Mouse (Mus musculus) induced T-regulatory cell, adult 2 months (primary cell): Measurements from ENCODE around the gene Runx1.

ENCODE experiments used
- DNase-seq: peaks from one replicate; pipeline ENCODE4 v3.0.0-alpha.2; 2012; ENCODE audit warnings: low read depth

Runx1 gene

DNA sequence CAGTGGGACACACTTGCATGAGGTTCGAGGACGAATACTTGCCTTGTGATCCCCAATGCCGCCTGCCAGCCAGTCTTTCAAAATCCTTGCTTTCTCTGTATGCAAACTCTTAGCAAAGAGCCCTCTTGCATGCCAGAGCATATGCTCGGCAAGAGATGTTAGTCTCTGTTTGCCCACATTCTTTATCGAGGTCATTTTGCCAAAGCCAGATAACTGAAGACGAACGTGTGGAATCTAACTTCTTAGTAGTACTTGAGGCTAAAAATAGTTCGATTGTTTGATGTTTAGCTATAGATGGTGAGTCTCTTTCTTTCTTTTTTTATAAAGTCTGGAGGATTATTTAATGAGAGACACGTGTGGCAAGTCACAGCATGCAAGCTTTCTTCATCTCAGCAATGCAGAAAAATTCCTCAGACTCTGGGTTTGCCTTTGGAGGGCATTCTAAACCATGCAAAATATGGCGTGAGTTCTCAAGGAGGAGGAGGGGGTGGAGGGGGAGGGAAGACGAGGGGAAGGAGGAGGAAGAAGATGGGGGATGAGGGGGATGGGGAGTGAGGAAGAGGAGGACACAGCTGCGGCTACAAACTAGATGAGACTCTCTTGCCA is 81.7 kb downstream of the Runx1 start:
- DNase-seq: no peak

DNA sequence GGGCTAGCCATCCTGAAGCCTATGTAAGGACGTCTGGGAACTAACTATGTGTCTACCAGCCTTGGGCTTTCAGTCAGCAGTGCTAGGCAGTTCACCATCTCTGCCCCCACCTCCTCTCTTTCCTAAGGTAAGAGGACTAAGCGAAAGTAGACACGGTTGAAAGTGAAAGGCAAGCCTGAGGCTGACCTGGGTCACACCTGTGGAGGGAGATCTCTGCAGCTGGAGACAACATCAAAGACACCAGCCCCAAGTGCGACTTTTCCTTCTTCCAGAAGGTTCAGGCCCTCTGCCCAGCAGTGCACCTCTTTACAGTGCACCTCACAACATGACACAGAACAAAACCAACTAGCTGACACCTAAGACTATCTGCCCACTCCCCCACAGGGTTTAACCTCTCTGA is 82.2 kb downstream of the Runx1 start:
- no peak for DNase-seq

- no peak for DNase-seq
Observed at GRCm38 (mm10) chr16:92741342-92741741, 84.6 kb downstream of the Runx1 start.

- no peak for DNase-seq
Observed at GRCm38 (mm10) chr16:92740541-92740940, 85.4 kb downstream of the Runx1 start.

DNA sequence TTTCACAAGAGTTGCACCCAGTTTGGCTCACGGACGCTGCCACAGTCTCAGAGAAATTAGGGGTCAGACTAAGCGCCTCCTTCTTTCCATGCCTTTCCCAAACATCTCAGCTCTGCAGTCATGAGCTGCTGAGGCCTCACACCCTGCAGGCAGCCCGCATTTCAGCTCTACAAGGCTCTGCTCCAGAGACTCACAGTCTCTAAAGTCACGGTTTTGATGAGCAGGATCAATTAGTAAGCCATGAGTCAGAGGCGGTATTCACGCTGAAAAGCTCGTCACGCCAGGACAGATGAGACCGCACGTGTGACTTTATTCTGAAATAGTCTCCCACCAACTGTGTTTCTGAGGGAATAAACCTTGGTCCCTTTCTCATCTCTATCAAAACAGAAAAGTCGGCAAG is 86.0 kb downstream of the Runx1 start:
- DNase-seq: no peak

DNA sequence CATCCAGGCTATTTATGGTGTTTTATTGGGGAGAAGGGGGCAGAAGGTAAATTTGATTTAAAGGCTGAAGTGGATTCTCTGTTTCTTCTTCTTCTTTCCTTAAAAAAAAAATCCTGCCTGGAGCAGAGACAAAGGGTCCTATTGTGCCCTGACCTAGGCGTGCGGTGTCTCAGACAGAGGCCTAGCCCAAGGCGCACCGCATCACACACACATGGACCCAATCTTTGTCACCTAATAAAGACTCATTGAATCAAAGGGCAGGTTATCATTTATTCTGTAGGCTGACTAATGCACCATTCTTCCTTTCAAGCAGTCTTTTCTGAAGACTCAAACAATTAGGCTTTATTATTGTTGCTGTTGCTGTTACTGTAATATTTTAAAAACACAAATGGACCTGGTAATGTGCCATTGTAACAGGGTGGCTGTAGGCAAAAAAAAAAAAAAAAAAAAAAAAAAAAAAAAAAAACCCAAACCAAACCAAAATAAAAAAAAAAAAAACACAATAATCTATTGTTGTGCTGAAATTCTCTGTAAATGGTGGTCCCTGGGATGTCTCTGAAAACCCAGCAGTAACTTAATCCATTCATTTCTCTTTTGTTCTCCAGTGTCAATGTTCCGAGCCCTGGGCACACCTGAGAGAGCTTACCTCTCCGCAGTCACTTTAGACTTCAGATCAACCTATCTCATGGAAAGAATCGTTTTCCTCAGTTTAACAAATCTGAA is 86.7 kb downstream of the Runx1 start:
- no peak for DNase-seq

- DNase-seq: no peak
Observed at GRCm38 (mm10) chr16:92738476-92739010, 87.4 kb downstream of the Runx1 start.

GRCm38 (mm10) chr16:92726870-92727269 is 99.1 kb downstream of the Runx1 start:
- DNase-seq: no peak

DNA sequence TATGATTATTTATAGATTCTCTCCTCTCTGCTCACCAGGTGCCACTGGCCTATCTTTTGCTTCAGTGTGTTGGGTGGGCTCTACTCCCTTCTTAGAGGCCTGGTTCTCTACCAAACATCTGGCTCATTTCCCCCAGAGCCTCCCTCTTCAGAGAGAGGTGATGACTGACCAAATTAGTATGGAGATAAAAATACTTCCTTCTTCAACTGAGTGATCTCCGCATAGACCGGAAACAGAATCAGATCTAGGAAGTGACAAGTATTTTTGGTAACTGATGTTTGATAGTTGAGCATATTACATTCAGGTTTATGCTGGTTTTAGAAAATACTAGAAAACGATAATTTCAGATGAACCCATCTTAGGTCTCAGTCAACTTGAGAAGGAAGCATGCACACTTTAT is 101.4 kb downstream of the Runx1 start:
- DNase-seq: peak; percentile 20

DNA sequence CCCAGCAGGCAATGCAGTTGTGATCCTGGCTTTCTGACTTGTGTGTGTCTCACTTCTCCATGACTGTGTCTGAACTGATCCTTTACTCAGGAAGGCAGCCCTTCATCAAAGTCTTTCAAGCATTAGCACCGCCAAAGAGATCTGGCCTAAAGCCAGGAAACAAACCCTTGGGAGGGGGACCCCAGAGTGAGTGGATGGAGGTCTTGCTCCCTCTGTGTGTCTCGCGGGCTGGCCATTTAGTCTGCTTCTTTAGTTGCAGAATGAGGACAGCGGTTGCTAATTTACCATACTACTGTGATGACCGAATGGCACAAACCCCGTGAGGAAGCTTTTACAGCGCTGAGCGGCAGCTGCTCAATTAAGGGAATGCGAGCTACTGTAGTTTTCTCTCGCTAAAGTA is 105.3 kb downstream of the Runx1 start:
- DNase-seq: no peak

DNA sequence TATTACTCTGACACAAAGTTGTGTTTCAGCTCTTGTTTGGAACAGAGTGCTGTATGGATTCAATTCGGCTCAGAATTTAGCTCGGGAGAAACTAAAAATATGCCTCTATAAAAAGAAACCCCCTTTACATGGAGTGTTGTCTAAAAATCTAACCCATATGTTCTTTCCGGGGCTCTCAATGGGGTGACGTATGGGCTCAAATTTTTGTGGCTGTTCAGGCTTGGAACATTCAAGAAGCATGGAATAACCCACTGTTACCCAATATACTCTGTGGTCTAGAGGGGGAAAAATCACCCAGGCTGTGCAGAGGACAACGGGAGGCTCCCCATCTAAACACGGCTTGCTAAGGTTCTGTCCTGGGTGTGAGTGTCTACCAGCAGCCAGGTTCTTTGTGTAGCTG is 106.2 kb downstream of the Runx1 start:
- no peak for DNase-seq

DNA sequence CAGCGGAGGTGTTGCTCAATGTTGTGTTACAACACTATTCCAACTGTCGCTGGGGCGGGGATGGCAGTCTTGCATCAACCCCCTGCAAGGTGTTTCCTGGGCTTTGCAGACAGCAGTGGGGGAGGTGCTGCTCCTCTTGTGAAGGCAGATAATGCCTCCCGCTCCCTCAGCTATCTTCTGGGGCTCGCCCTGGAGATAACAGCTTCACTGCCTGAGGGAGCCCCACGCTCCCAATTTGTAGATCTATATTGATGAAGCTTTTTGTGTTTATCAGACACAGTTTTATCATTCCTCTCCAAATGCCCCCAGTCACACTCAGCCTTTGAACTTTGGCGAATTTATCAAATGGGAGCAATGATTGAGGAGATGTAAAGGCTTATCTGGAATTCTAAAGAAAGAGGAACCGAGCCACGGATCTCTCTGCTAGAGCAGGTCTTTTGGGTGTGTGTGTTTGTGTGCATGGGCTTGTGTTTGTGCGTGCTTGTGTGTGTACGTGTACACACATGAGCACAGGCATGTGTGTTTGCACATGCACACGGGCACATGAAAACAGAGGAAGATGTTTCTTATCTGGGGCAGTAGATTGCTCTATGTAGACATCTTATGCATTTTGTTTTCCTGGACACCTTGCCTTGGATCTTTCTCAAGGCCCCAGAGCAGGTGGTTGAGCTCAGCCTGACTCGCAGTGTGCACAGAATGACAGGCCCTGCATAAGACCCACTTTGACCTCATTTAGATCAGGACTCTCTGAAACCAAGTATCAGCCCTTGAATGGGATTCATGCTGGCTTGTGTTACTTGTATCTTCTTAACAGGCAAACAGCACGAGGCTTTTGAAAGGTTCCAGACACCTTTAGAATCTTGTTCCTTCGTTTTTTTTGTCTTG is 110.1 kb downstream of the Runx1 start:
- DNase-seq: no peak

DNA sequence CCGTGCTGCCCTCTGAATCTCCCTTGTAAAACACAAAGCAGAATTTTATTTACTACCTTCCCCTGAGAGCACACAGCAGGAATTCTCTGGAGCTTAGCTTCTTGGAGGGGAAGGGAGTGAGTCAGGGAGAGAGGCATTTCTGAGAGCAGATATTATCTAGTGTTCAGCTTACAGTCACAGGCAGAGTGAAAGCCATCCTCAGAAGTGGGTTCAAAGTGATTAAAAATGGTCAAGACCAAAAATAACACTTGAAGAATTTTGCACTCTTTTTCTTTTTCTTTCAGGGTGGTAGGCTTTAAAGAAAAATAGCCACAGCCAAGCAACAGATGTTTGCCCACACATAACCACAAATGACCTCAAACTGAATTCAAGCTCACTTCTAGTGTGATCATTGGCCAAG is 115.8 kb downstream of the Runx1 start:
- DNase-seq: no peak

DNA sequence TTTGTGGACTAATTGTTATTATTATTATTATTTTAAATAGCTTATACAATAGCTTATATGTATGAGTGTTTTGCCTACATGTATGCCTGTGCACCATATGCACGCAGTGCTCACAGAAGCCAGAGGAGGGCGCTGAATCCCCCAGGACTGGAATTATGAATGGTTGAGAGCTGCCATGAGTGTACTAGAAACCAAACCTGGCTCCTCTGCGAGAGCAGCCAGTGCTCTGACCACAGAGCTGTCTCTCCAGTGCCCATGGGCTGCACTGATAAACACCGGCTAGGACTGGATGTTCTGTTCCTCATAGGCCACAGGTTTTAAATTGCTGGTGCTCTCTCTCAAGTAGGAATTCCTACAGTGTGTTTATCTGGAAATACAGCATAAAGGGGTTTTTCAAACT is 117.2 kb downstream of the Runx1 start:
- DNase-seq: peak; percentile 29

DNA sequence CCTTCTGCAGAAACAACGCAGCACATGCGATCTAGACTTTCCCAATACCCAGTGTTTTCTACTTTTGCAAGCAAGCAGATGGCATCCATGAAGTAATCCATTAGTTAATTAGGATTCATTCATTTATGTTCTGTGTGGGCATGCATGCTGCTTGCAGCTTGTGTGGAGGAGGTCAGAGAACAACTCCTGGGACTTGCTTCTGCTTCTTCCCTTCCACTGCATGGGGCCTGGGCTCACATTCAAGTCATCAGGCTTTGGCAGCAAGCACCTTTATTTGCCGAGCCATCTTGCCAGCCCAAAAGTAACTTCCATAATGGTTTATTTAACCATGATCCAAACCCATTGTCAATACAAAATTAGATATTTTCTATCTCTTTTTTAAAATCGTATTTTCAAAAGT is 118.2 kb downstream of the Runx1 start:
- DNase-seq: no peak

GRCm38 (mm10) chr16:92707146-92707545 is 118.8 kb downstream of the Runx1 start:
- no peak for DNase-seq

DNA sequence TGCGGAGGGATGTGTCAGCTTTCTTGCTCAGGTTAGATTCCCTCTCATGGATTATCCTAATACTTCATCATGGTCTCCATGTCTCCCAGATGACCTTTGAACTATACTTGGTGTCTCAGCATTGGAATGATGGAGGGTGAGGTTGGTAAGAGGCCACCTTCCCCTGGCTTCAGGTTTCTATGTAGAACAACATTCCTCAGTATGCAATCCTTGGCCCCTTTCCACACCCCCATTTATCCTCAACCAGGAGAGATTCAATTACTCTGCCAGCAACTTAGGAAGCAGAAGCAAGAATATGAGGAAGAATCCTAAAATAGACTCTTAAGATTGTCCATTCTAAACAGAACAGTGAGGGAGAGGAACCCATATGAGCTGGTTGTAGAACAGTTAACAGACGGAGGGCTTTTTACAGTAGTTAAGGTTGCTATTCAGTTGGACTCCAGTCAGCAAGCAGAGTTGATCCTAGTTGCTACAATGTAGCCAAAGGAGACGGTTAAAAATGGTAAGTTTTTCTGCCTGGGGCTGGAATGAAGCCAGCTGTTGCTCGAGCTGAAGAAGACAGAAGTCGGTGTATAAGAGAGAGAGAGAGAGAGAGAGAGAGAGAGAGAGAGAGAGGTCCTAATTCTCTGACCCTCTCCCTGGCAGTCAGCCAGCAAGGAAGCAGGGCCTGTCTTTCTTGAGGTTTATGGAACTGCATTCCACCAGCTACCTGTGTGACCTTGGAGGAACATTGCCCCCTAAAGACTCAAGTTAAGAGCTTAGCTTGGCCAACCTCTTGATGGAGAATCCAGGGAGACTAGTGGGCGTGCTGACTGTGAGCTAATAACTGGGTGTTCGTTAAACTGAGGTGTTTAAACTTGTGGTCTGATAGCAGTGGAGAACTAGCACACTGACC is 120.1 kb downstream of the Runx1 start:
- DNase-seq: no peak

DNA sequence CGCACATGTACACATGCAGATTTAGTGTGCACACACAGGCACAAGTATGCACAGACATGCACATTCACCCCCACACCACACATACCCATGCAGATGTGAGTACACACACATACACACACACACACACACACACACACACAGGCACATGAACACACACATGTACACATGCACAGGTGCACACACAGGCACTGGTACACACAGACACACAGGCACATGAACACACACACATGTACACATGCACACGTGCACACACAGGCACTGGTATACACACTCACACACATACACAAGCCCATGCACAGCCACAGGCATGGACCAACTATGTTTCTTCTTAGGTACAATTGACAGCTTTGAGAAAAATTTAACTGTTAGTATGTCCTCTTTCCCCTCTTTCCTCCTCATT is 122.1 kb downstream of the Runx1 start:
- no peak for DNase-seq

GRCm38 (mm10) chr16:92699531-92700397 is 126.2 kb downstream of the Runx1 start:
- DNase-seq: no peak

DNA sequence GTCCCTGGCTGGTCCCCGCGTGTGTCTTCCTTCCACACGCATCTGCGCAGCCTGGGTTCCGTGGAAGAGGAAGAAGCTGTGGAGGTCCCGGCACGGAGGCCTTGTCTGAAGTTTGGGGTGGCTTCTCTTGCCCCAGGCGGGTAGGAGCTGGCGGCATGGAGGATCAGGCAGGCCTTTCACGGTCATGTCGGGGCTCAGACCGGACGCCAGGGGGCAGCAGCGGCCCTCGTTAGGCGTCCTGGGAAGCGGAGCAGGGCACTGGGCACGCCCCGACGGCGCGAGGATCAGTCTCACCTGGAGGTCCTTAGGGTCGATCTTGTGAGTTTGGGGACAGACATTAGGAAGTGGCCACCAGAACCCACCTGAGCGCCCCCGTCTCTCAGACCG is 127.3 kb downstream of the Runx1 start:
- peak; percentile 90 for DNase-seq
